Comparison of ENCODE assay signal across 8 mouse cellular contexts in genomic region chrX:162915697-162916096, GRCm38 (mm10). TPM values are rescaled to one million over a fixed set of nuclear protein-coding genes. Genes with fewer than 3 reads are reported as not detected.
DNase-seq lines count a peak whose midpoint lies in the region; ATAC-seq lines count a peak whose summit lies in the region.

No protein-coding gene starts in this region.

- no peak overlapping the region for H3K4me3 ChIP-seq in intestine, embryonic 14.5 days (ENCODE audit: low read depth, low read length)
- H3K4me3 ChIP-seq in intestine, embryonic 16.5 days (ENCODE audit: low read length) = no peak overlapping the region

- 32% methylated on average over 5 of the region's 5 CpGs for WGBS in intestine, embryonic 14.5 days
- 35% methylated on average over 5 of the region's 5 CpGs for WGBS in intestine, embryonic 16.5 days

- 0 out of 2 replicates have a peak, but pooled peaks cover 5% of the 10 kb centered on the region for H3K36me3 ChIP-seq in intestine, embryonic 14.5 days (ENCODE audit: control insufficient read depth, insufficient read depth, low read length)
- peaks cover 3% of the 10 kb centered on the region; the same call in 1 of the 2 replicates for H3K36me3 ChIP-seq in intestine, embryonic 16.5 days (ENCODE audit: control insufficient read depth, insufficient read depth, low read length)

- no peaks in the 10 kb centered on the region for H3K27me3 ChIP-seq in intestine, embryonic 14.5 days (replicated peaks; ENCODE audit: control insufficient read depth, insufficient read depth, low read length)
- H3K27me3 ChIP-seq in intestine, embryonic 16.5 days (replicated peaks; ENCODE audit: control insufficient read depth, insufficient read depth, low read length) = no peaks in the 10 kb centered on the region

- no peak overlapping the region for H3K27ac ChIP-seq in intestine, embryonic 14.5 days (ENCODE audit: low read depth)
- H3K27ac ChIP-seq in intestine, embryonic 16.5 days (ENCODE audit: low read length) = no peak overlapping the region

- DNase-seq in intestine, embryonic 14.5 days (ENCODE audit: low spot score) = peak; percentile 58
- peak; percentile 19 for DNase-seq in Muller cell, postnatal 12 days (ENCODE audit: inconsistent ontology term)
- DNase-seq in cerebellum, postnatal 36 days = peak; percentile 34 to 59
- DNase-seq in gastrocnemius, postnatal 10 days = peak; percentile 25
- DNase-seq in layer of hippocampus, adult 8-10 months (ENCODE audit: low spot score in 2 of 2) = peak; percentile 15 to 36
- DNase-seq in spleen, postnatal 10 days (ENCODE audit: low spot score in 2 of 2) = peak; percentile 10 to 69

- ATAC-seq in intestine, embryonic 14.5 days (replicated peaks; ENCODE audit: low FRiP score, low TSS enrichment, low read depth) = no peak
- no peak for ATAC-seq in intestine, embryonic 16.5 days
- ATAC-seq in megakaryocyte, adult 5-6 weeks (ENCODE audit: poor library complexity, severe bottlenecking) = peak; percentile 96

- no peaks in the 10 kb centered on the region for H3K9me3 ChIP-seq in intestine, embryonic 14.5 days (ENCODE audit: control insufficient read depth, low read length)
- no peaks in the 10 kb centered on the region for H3K9me3 ChIP-seq in intestine, embryonic 16.5 days (ENCODE audit: control insufficient read depth, low read length)

- no peak overlapping the region for H3K4me2 ChIP-seq in intestine, embryonic 14.5 days (ENCODE audit: low read length)
- H3K4me2 ChIP-seq in intestine, embryonic 16.5 days (ENCODE audit: low read depth, low read length) = no peak overlapping the region

- H3K4me1 ChIP-seq in intestine, embryonic 14.5 days (replicated peaks; ENCODE audit: control insufficient read depth, insufficient read depth, low read length) = no peaks in the 10 kb centered on the region
- H3K4me1 ChIP-seq in intestine, embryonic 16.5 days (ENCODE audit: control insufficient read depth, insufficient read depth, low read length) = no peaks in the 10 kb centered on the region

- no peak overlapping the region for H3K9ac ChIP-seq in intestine, embryonic 14.5 days (ENCODE audit: low read length)
- H3K9ac ChIP-seq in intestine, embryonic 16.5 days (ENCODE audit: low read depth, low read length) = no peak overlapping the region

RNA-seq across cellular contexts. Expression of gene Ctps2, which starts 14.7 kb away (rescaled TPM):
- polyA plus RNA-seq in intestine, embryonic 14.5 days (2014; fragmentation: Nextera tagmentation; extraction: Ambion mirVana) = 90.0 and 103 TPM in 2 replicates
- polyA plus RNA-seq in intestine, embryonic 16.5 days (2015; fragmentation: Nextera tagmentation; extraction: Ambion mirVana) = 54.7 and 69.4 TPM in 2 replicates
- 10 to 100 TPM; 12.9 to 14.3 TPM for total RNA-seq in gastrocnemius, postnatal 10 days (2021)
- 10 to 100 TPM; 50.5 to 74.5 (median 68.2) TPM for total RNA-seq in layer of hippocampus, adult 8-10 months (2022)
- total RNA-seq in megakaryocyte, adult 5-6 weeks (2015) = 172 and 190 TPM in 2 replicates
- total RNA-seq in megakaryocyte, adult 5-6 weeks (2017) = 87.4 and 88.7 TPM in 2 replicates

RNA-seq across cellular contexts. Expression of gene Syap1, which starts 27.4 kb away (rescaled TPM):
- polyA plus RNA-seq in intestine, embryonic 14.5 days (2014; fragmentation: Nextera tagmentation; extraction: Ambion mirVana) = 35.7 and 36.3 TPM in 2 replicates
- 31.3 and 35.1 TPM in 2 replicates for polyA plus RNA-seq in intestine, embryonic 16.5 days (2015; fragmentation: Nextera tagmentation; extraction: Ambion mirVana)
- 10 to 100 TPM; 32.4 to 34.2 TPM for total RNA-seq in gastrocnemius, postnatal 10 days (2021)
- 10 to 100 TPM; 29.6 to 31.8 (median 30.2) TPM for total RNA-seq in layer of hippocampus, adult 8-10 months (2022)
- total RNA-seq in megakaryocyte, adult 5-6 weeks (2015) = 50.8 and 54.7 TPM in 2 replicates
- 73.8 and 79.4 TPM in 2 replicates for total RNA-seq in megakaryocyte, adult 5-6 weeks (2017)

RNA-seq across cellular contexts. Expression of gene S100g, which starts 48.7 kb away (rescaled TPM):
- polyA plus RNA-seq in intestine, embryonic 14.5 days (2014; fragmentation: Nextera tagmentation; extraction: Ambion mirVana) = 165 and 210 TPM in 2 replicates
- 305 and 338 TPM in 2 replicates for polyA plus RNA-seq in intestine, embryonic 16.5 days (2015; fragmentation: Nextera tagmentation; extraction: Ambion mirVana)
- not detected for total RNA-seq in gastrocnemius, postnatal 10 days (2021)
- not detected for total RNA-seq in layer of hippocampus, adult 8-10 months (2022)
- not detected in 2 replicates for total RNA-seq in megakaryocyte, adult 5-6 weeks (2015)
- not detected in 2 replicates for total RNA-seq in megakaryocyte, adult 5-6 weeks (2017)
